Mouse (Mus musculus) ovary, postnatal 14 days (tissue): ENCODE data around the gene Xrcc1.

Experiments
- DNase-seq: peaks from one replicate; pipeline ENCODE4 v3.0.0; 2022; ENCODE audit warnings: low spot score

Gene Xrcc1

DNA sequence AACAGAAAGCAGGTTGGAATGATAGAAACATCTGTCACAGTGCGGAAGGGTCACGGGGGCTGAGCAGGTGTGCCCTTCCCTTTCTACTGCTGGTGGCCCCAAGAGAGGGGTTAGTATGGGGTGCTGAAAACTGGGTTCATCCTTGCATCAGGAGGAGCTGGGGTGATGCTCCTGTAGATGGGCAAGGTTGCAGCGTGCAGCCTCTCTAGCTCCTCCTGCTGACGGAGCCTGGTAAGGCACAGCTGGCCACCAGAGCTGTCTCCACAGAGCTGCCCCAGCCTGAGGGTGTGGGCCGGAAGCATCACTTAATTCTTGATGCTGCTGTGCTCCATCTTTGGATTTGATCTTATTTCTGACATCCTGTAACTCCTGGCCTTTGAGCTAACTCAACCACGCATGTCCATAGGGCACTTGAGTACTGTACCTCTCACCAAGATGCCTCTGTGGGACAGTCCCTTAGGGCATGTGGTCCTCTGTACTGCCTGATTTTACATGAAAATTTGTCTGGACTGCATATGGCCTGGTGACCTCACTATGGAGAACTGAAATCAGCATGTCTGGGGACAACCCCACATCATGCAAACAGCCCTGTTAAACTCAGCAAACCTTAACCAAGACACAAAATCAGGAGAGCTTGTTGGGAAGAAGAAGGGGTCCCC, 18.6 kb downstream of the Xrcc1 start:
- peak; percentile 54 for DNase-seq

- DNase-seq, result no peak
Observed at GRCm38 (mm10) chr7:24565627-24566026, 19.5 kb downstream of the Xrcc1 start.

DNA sequence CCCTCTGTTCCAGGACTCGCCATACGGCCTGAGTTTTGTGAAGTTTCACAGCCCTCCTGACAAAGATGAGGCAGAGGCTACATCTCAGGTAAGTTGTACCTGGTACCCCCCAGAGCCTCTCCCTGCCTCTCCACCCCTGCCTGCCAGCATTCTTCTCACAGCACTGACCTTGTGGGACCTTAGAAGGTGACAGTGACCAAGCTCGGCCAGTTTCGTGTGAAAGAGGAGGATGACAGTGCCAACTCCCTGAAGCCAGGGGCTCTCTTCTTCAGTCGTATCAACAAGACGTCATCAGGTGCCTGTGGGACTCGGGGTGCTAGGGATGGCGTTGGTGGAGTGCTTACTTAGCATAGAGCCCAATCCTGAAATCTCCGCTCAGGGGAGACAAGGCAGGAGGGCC, 20.1 kb downstream of the Xrcc1 start:
- DNase-seq, result no peak

DNA sequence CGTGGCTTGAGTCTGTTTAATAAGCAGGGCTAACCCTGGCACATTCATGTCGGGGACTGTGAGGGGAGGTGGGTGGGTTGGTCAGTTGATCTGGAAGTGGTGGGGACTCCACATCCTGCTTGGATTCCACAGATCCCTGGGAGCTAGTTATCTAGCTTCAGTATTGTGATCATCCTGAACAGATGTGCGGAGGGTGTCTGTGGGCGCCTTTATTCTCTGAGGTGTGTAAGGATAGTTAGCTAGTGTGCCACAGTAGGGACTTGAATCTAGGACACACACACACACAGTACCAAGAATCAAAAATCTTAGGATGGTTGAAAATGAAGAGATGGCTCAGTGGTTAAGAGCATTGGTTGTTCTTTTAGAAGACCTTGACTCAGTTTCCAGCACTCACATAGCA, 22.4 kb downstream of the Xrcc1 start:
- DNase-seq, result no peak

DNA sequence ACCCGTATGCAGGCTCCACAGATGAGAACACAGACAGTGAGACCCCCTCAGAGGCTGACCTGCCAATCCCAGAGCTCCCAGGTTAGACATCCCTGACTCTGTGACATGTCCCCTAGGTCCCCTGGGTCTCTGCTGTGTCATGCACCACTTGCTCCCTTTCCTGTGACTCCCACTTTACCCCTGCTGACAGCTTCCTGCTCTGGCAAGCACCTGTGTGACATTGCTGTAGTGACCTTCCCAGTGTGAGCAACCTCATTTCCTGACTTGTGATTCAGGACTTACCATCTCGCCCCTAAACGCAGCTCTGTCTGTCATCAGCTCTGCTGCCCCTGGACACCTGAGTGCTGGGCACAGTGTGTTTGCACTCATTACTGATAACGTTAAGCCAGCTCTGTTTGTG, 25.0 kb downstream of the Xrcc1 start:
- DNase-seq, result no peak

- no peak for DNase-seq
Observed at GRCm38 (mm10) chr7:24572455-24572854, 26.4 kb downstream of the Xrcc1 start.

DNA sequence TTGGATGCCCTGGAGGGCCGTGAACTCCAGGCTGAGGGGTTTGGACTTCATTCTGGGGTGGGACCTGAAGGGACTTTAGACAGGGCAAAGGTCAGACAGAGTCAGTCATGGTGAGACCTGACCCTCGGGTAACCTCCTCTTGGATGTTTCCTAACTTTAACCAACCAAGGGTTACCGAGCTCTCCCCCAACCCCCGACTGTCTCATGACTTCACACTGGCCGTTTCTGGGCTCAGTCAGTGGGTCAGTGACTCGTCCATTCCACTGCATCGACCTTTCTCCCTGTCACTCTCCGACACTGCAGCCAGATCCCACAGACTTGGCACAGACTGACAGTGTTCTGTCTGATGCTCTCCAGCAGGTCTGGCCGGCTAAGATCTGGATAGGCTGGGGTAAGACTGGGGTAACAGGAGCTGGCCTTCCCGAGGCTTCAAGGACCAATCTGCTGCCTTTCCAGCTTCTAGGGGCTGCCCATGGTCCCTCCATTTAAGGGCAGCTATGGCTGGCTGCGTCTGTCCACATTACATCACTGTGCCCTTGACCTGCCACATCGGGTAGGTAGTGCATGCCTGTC, 28.2 kb downstream of the Xrcc1 start:
- DNase-seq, result no peak

DNA sequence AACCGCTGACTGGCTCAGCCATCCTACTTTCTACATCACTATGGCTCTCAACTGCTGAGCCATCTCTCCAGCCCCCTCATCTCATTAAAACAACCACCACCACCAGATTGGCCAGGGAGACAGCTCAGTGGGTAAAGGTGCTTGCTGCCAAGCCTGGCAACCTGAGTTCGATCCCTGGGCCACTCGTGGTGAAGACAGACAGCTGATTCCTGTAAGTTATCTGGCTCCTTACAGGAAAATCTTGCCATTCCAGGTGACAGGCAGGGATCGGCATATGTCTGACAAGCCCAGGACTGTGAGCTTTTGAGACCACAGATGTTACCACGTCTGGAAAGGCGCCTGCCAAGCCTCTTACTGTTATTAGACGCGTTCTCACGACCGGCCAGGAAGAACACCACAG, 31.7 kb downstream of the Xrcc1 start:
- no peak for DNase-seq

GRCm38 (mm10) chr7:24584876-24585275, 38.8 kb downstream of the Xrcc1 start:
- no peak for DNase-seq

GRCm38 (mm10) chr7:24585995-24586394, 39.9 kb downstream of the Xrcc1 start:
- DNase-seq, result no peak

GRCm38 (mm10) chr7:24586828-24587227, 40.7 kb downstream of the Xrcc1 start:
- DNase-seq, result no peak

- DNase-seq, result peak; percentile 51
Observed at GRCm38 (mm10) chr7:24587330-24588105, 41.4 kb downstream of the Xrcc1 start, which contains the start of the genes Ethe1 and Zfp575. Ethe1 (plus strand) TSS chr7:24587543. Zfp575 (minus strand) TSS chr7:24587641.

GRCm38 (mm10) chr7:24588336-24588735, 42.2 kb downstream of the Xrcc1 start:
- no peak for DNase-seq

GRCm38 (mm10) chr7:24591735-24592134, 45.6 kb downstream of the Xrcc1 start:
- DNase-seq, result no peak

GRCm38 (mm10) chr7:24592163-24592562, 46.1 kb downstream of the Xrcc1 start:
- DNase-seq, result no peak

DNA sequence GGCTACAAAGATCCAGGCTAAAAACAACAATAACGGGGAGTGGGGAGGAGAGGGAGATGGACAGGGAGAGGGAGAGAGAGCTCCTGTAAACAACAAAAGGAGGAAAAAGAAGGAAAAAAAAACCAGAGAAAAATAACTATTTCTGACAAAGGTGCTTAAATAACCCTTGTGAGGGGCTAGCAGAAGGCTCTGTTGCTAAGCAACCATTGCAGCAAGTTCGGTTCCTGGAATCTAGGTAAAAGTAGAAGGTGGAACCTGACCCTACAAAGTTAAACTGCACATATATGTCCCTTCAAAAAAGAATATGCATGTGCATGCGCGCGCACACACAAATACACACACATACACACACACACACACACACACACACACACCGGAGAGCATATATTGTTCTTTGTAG, 46.7 kb downstream of the Xrcc1 start:
- DNase-seq, result no peak

DNA sequence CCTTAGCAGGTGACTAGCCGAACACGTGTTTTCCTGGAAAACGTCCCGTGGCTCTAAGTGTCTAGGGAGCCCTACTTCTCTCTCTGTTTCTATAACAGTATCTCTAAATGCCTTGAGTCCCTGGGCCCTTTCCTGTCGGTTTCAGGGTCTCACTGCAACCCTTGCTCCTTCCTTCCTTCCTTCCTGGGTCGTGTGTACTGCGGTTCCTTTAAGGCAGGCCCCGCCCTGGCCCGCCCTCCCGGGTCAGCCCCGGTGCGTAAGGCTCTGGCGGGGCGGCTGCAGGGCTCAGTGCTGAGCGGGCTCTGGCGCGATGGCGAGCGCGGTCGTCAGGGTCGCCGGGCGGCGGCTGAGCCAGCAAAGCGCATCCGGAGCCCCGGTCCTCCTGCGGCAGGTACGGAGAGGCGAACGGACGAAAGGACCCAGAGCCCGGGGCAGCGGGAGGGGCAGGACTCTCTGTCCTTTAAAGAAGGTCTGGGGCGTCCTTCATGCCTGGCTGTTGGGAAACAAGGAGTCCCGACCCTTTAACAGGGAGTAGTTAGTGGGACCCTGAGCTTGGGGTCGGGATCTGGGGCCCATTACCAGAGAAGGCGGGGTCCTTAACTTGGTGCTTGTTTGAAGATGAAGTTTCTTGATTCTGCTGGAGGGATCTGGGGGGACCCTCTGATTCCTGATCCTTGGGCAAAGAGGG, 47.7 kb downstream of the Xrcc1 start:
- peak; percentile 42 for DNase-seq

- no peak for DNase-seq
Observed at GRCm38 (mm10) chr7:24594309-24594803, 48.3 kb downstream of the Xrcc1 start.

GRCm38 (mm10) chr7:24595464-24595863, 49.4 kb downstream of the Xrcc1 start:
- DNase-seq, result no peak

- no peak for DNase-seq
Observed at GRCm38 (mm10) chr7:24598121-24598520, 52.0 kb downstream of the Xrcc1 start.

GRCm38 (mm10) chr7:24599211-24600067, 53.4 kb downstream of the Xrcc1 start:
- no peak for DNase-seq
